Mouse (Mus musculus) lung, adult 2 months (tissue): ENCODE data around the gene Pbx4. TPM values are rescaled to one million over a fixed set of nuclear protein-coding genes. Genes with fewer than 3 reads are reported as not detected.

Source experiments
- DNase-seq: peaks from one replicate; pipeline ENCODE4 v3.0.0; 2022
- H3K4me1 ChIP-seq: fragments of 200-500 bp; 2 replicates; pipeline ENCODE4 v1.6.1; 2011; ENCODE audit warnings: low read length; ENCODE audit not compliant: control insufficient read depth, insufficient read depth
- H3K4me3 ChIP-seq: fragments of 200-500 bp; replicated peaks from 2 replicates; pipeline ENCODE3; 2011; ENCODE audit warnings: low read depth, mild to moderate bottlenecking, control low read depth, low read length; ENCODE audit errors: extremely low read depth
- CTCF ChIP-seq: fragments of 200-500 bp; IDR thresholded peaks from 2 replicates; pipeline ENCODE4 v1.5.1; 2011; ENCODE audit warnings: mild to moderate bottlenecking, low read length, control low read depth; ENCODE audit not compliant: insufficient read depth
- POLR2A ChIP-seq: fragments of 200-500 bp; IDR thresholded peaks from 2 replicates; pipeline ENCODE4 v1.6.1; 2011; ENCODE audit warnings: low read depth, mild to moderate bottlenecking, control low read depth, low read length, borderline replicate concordance; ENCODE audit errors: extremely low read depth
- WGBS: fragments of 180-500 bp; shearing (Covaris S2); methylation state at CpG from one replicate; pipeline ENCODE4 v1.1.7; 2018; 5-methylcytosine and 5-hydroxymethylcytosine counted together
- polyA plus RNA-seq: library from polyadenylated mRNA; depleted of rRNA; stranded (reverse); fragments of >200 nt; gene quantifications from 2 replicates; pipeline ENCODE4 v1.2.3, GENCODE M21; 2012

Gene Pbx4
- polyA plus RNA-seq, 1 experiment, result 5.5 TPM

DNA sequence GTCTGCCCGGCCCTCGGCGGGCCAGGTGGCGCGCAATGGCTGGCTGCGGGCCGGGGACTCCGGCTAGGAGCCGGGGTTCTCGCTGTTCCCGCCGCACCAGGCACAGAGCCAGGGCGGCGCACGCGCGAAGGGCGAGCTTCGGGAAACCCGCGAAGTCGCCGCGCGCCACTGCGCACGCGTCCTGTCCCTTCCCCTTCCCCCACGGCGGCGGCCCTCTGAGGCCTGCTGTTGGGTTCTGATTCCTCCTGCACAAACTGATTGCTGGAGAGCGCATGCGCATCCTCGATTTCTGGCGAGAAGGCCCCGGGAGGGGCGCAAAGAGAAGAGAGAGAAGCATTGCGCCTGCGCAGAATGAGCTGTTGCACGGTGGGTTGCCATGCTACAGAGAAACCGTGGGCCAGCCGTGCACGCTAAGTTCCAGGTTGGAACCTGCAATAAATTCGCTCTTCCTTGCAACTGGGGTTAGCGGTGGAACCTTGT lies 70.8 kb downstream of the Pbx4 start:
- peak overlapping the region; percentile 88 for H3K4me3 ChIP-seq
- peak; percentile 96 for DNase-seq
- peaks cover 4% of the 10 kb centered on the region; the same call in 1 of the 2 replicates for H3K4me1 ChIP-seq
- TF ChIP-seq CTCF (no peak), POLR2A (peak; percentile 36; the same call in 1 of the 2 replicates)
- WGBS, result under 1% methylated on average over 45 of the region's 45 CpGs

DNA sequence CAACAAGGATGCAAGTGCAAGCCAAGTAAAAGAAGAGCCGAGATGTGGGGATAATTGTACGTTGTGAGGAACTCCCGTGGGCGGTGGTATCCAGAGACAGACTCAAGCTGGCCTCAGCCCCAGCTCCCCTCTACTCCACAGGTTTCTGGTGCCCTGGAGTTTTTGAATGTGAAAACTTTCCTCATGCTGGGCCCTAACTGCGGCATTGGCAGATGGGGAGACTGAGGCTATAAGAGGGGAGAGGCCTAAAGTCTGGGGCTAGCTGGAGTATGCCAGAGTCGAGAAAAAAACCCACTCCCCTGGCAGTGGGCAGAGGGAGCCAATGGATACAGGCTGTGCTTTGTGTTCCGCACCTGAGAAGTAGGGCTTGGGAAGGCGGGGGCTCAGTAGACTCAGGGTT lies 71.8 kb downstream of the Pbx4 start:
- no peak overlapping the region for H3K4me3 ChIP-seq
- 77% methylated on average over 8 of the region's 8 CpGs for WGBS
- no peak for DNase-seq
- peaks cover 4% of the 10 kb centered on the region; the same call in 1 of the 2 replicates for H3K4me1 ChIP-seq
- TF ChIP-seq POLR2A (no peak), CTCF (no peak)

- peaks cover 4% of the 10 kb centered on the region; the same call in 1 of the 2 replicates for H3K4me1 ChIP-seq
- DNase-seq, result no peak
- no peak for TF ChIP-seq POLR2A
- TF ChIP-seq CTCF, result no peak
- 82% methylated on average over 2 of the region's 2 CpGs for whole genome bisulfite sequencing
- no peak overlapping the region for H3K4me3 ChIP-seq
Observed at GRCm38 (mm10) chr8:69906260-69906659, 74.0 kb downstream of the Pbx4 start.

GRCm38 (mm10) chr8:69907106-69907505 lies 74.8 kb downstream of the Pbx4 start:
- Histone ChIP-seq H3K4me1 (peaks cover 4% of the 10 kb centered on the region; the same call in 1 of the 2 replicates), H3K4me3 (no peak overlapping the region)
- TF ChIP-seq POLR2A (no peak), CTCF (no peak)
- WGBS, result 80% methylated on average over 2 of the region's 2 CpGs
- DNase-seq, result no peak

GRCm38 (mm10) chr8:69911917-69912316 lies 79.6 kb downstream of the Pbx4 start:
- Histone ChIP-seq H3K4me1 (no peaks in the 10 kb centered on the region), H3K4me3 (no peak overlapping the region)
- DNase-seq, result no peak
- 89% methylated on average over 13 of the region's 13 CpGs for WGBS
- no peak for TF ChIP-seq POLR2A
- no peak for TF ChIP-seq CTCF

GRCm38 (mm10) chr8:69912478-69913074 lies 80.3 kb downstream of the Pbx4 start:
- TF ChIP-seq CTCF (no peak), POLR2A (no peak)

DNA sequence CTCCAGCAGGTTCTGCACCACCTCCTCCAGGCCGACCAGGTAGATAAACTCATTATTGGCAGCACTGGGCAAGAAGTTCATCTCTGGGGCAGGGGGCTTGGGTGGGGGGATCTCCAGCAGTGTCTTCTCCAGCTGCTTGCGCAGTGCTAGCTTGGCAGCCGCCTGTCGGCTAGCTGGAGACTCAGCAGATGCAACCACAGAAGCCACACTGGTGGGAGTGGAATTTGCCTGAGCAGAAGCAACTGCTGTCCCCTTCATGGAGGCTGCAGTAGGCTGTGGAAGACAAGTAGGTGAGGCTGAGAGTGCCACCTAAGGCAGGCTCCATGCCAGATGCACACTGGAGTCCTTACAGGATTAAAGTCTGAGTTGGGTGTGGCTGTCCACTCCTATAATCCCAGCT lies 82.2 kb downstream of the Pbx4 start:
- Histone ChIP-seq H3K4me1 (peaks cover 3% of the 10 kb centered on the region; the same call in 1 of the 2 replicates), H3K4me3 (no peak overlapping the region)
- DNase-seq, result no peak
- 88% methylated on average over 4 of the region's 4 CpGs for WGBS
- TF ChIP-seq CTCF (no peak), POLR2A (no peak)

More at GRCm38 (mm10) chr8:69912478-69913074, 80.3 kb downstream of the Pbx4 start:
- WGBS, result 88% methylated on average over 12 of the region's 12 CpGs
- no peaks in the 10 kb centered on the region for H3K4me1 ChIP-seq
- no peak overlapping the region for H3K4me3 ChIP-seq
- DNase-seq, result no peak

DNA sequence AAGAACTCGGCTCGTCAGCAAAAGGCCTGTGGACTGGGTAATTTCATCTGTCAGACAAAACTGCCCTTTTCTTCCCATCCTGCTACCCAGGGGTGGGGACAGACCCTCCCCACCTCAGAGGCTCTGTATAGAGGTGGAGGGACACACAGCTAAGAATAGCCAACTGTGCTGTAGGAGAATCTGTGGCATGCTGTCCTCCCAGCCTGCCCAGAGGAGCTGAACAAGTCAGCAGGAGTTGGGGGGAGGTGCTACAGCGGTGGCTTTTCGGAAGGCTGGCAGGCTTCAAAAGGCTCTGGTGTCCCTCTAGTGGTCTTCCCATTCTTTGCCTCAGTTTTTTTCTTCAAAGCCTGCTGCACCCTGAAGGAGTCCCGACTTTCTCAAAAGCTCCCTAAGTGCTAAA lies 83.5 kb downstream of the Pbx4 start:
- Histone ChIP-seq H3K4me3 (no peak overlapping the region), H3K4me1 (peaks cover 11% of the 10 kb centered on the region)
- 67% methylated on average over 5 of the region's 5 CpGs for WGBS
- no peak for TF ChIP-seq POLR2A
- TF ChIP-seq CTCF, result no peak
- DNase-seq, result no peak

DNA sequence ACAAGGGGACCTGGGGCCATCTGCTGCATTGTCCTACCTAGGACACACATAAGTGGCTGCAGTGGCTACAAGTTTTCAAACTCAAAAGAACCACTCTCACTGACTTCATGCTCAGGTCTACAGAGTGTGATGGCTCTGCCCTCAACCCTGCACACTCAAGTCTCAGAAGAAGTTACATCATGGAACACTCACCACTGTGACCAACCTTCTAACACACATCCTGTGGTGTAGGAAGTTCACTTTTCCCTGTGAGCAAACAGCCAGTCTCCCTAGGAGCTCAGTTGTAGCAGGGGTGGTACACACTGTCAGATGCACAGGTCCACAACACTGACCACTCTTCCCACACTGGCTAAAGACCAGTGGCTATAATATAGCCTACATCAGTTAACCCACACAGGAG lies 86.2 kb downstream of the Pbx4 start:
- Histone ChIP-seq H3K4me3 (no peak overlapping the region), H3K4me1 (peaks cover 16% of the 10 kb centered on the region)
- DNase-seq, result no peak
- no peak for TF ChIP-seq CTCF
- TF ChIP-seq POLR2A, result no peak

- peak; percentile 68 for DNase-seq
- Histone ChIP-seq H3K4me1 (peaks cover 16% of the 10 kb centered on the region), H3K4me3 (no peak overlapping the region)
- no peak for TF ChIP-seq POLR2A
- TF ChIP-seq CTCF, result peak; percentile 40; the same call in 1 of the 2 replicates
- 25% methylated on average over 1 of the region's 1 CpGs for WGBS
Observed at GRCm38 (mm10) chr8:69919010-69919409, 86.7 kb downstream of the Pbx4 start.

GRCm38 (mm10) chr8:69919876-69920662 lies 87.8 kb downstream of the Pbx4 start:
- TF ChIP-seq CTCF (no peak), POLR2A (no peak)
- peaks cover 16% of the 10 kb centered on the region for H3K4me1 ChIP-seq
- H3K4me3 ChIP-seq, result no peak overlapping the region
- peak; percentile 41 for DNase-seq
- WGBS, result 28% methylated on average over 11 of the region's 11 CpGs
